Mouse (Mus musculus): ENCODE data around the gene Eya3. TPM values are rescaled to one million over a fixed set of nuclear protein-coding genes. Genes with fewer than 3 reads are reported as not detected.
A peak's percentile ranks its signal among the peaks of the same experiment; 100 is the strongest.
"Not testable (repeated sequence)": the region's sequence is repeated elsewhere in the genome, so short reads cannot be mapped to it uniquely, and the experiment has no call there.

Gene Eya3
- polyA plus RNA-seq, 1 experiment from 2014 or later, result 17.0 TPM

DNA sequence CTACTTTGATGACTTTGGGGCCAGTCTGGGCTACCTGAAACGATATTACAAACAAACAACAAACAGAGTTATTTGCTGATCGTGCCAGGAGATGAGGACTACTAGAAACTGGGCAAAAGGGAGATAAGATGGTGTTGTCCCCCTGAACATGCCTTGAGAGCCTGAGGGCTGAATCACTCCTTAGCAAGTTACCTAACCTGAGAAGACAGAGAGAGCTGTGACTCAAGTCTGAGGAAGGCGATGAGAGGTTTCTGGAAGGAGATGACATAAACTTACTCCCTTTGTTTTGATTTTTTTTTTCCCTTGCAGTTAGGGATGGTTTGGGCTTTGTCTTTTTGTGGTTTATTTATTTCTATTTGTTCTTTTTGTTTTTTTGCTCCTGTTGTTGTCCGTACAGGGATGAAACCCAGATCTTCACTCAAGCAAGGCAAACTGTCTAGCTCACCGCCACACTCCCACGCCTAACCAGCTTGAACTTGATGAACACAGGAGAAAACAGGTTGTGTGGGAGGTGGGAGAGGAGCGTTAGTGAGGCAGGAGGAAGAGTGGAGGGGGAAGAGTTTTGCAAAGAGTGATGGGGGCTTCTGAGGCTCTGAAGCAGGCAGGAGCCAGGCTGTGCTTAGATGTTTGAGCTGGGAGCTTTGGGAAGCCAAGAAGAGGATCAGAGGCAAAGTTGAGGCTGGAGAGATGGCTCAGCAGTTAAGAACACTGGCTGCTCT lies 119.0 kb downstream of the Eya3 start:
- 0 out of 2 replicates have a peak, but pooled peaks cover 3% of the 10 kb centered on the region for H3K4me1 ChIP-seq (ENCODE audit: control insufficient read depth, insufficient read depth, low read length)
- peaks cover 5% of the 10 kb centered on the region; the same call in 1 of the 2 replicates for H3K27me3 ChIP-seq (replicated peaks; ENCODE audit: control insufficient read depth, insufficient read depth, low read length)
- H3K4me2 ChIP-seq (ENCODE audit: low read length), result no peak overlapping the region
- H3K36me3 ChIP-seq (ENCODE audit: control insufficient read depth, insufficient read depth, low read length), result no peaks in the 10 kb centered on the region
- no peak overlapping the region for H3K9ac ChIP-seq (ENCODE audit: low read length)
- no peak overlapping the region for H3K4me3 ChIP-seq (ENCODE audit: low read depth, low read length)
- ATAC-seq, result no peak
- DNase-seq (ENCODE audit: low spot score), result no peak
- H3K27ac ChIP-seq (ENCODE audit: low read depth, low read length), result no peak overlapping the region
- 88% methylated on average over 7 of the region's 7 CpGs for WGBS
- H3K9me3 ChIP-seq (replicated peaks; ENCODE audit: control insufficient read depth, low read length), result no peaks in the 10 kb centered on the region

DNA sequence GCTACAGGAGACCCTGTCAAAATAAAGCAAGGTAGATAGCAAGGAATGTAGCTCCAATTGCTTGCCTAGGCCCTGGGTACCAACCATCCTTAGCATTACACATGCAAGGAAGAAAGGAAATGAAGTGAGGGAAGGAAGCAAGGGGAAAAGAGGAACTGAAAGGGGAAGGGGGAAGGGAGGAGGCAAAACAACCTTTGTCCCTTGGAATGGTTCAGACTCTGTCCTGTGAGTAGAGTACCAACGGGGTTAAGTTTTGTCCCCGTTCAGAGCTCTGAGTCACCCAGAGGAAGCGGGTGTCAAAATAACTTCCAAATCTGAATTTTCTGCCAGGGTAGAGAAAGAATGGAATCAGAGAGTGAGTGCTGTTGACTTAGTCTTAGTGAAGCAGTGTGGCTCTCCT lies 121.5 kb downstream of the Eya3 start:
- Histone ChIP-seq H3K27ac (ENCODE audit: low read depth, low read length) (no peak overlapping the region), H3K9ac (ENCODE audit: low read length) (no peak overlapping the region), H3K9me3 (replicated peaks; ENCODE audit: control insufficient read depth, low read length) (no peaks in the 10 kb centered on the region), H3K4me3 (ENCODE audit: low read depth, low read length) (no peak overlapping the region), H3K27me3 (replicated peaks; ENCODE audit: control insufficient read depth, insufficient read depth, low read length) (peaks cover 5% of the 10 kb centered on the region; the same call in 1 of the 2 replicates), H3K36me3 (ENCODE audit: control insufficient read depth, insufficient read depth, low read length) (no peaks in the 10 kb centered on the region), H3K4me1 (ENCODE audit: control insufficient read depth, insufficient read depth, low read length) (0 out of 2 replicates have a peak, but pooled peaks cover 3% of the 10 kb centered on the region), H3K4me2 (ENCODE audit: low read length) (no peak overlapping the region)
- 79% methylated on average over 3 of the region's 3 CpGs for WGBS
- DNase-seq (ENCODE audit: low spot score) (no peak), ATAC-seq (no peak)

DNA sequence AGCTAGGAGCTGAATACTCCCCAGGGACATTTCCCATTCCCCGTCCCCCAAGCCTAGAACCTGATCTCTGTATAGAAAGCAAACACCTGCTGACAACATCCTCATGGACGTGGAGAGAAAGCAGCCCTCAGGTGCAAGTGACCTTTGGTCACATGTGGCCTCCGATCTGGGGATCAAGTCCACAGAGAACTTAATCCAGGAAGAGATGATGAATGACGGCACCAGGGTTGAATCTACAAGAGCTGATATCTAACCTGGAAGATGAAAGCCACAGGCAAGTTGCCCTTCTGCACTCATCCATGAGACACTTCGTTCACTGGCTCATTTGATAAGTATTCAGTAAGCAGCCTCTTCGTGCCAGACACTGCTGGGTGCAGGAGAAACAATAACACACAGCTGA lies 123.8 kb downstream of the Eya3 start:
- Histone ChIP-seq H3K4me2 (ENCODE audit: low read length) (no peak overlapping the region), H3K4me3 (ENCODE audit: low read depth, low read length) (no peak overlapping the region), H3K27ac (ENCODE audit: low read depth, low read length) (no peak overlapping the region), H3K9ac (ENCODE audit: low read length) (no peak overlapping the region), H3K9me3 (replicated peaks; ENCODE audit: control insufficient read depth, low read length) (no peaks in the 10 kb centered on the region), H3K27me3 (replicated peaks; ENCODE audit: control insufficient read depth, insufficient read depth, low read length) (no peaks in the 10 kb centered on the region), H3K36me3 (ENCODE audit: control insufficient read depth, insufficient read depth, low read length) (no peaks in the 10 kb centered on the region), H3K4me1 (ENCODE audit: control insufficient read depth, insufficient read depth, low read length) (no peaks in the 10 kb centered on the region)
- ATAC-seq (no peak), DNase-seq (ENCODE audit: low spot score) (no peak)
- WGBS, result 79% methylated on average over 6 of the region's 6 CpGs

DNA sequence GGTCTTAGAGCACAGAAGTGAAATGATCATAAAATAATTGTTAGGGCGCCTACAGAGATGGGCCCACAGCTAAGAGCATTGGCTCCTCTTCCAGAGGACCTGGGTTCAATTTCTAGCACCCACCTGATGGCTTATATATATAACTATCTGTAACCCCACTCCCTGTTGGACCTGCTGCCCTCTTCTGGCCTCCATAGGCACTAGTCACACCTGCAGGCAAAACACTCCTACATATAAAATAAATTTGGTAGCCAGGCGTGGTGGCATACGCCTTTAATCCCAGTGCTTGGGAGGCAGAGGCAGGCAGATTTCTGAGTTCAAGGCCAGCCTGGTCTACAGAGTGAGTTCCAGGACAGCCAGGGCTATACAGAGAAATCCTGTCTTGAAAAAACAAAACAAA lies 124.3 kb downstream of the Eya3 start:
- not testable (repeated sequence) for H3K4me3 ChIP-seq (ENCODE audit: low read depth, low read length); H3K27ac ChIP-seq (ENCODE audit: low read depth, low read length); ATAC-seq; H3K9me3 ChIP-seq (replicated peaks; ENCODE audit: control insufficient read depth, low read length); H3K4me1 ChIP-seq (ENCODE audit: control insufficient read depth, insufficient read depth, low read length); H3K27me3 ChIP-seq (replicated peaks; ENCODE audit: control insufficient read depth, insufficient read depth, low read length); H3K9ac ChIP-seq (ENCODE audit: low read length); DNase-seq (ENCODE audit: low spot score); H3K36me3 ChIP-seq (ENCODE audit: control insufficient read depth, insufficient read depth, low read length); H3K4me2 ChIP-seq (ENCODE audit: low read length)
- WGBS, result 83% methylated on average over 3 of the region's 3 CpGs

DNA sequence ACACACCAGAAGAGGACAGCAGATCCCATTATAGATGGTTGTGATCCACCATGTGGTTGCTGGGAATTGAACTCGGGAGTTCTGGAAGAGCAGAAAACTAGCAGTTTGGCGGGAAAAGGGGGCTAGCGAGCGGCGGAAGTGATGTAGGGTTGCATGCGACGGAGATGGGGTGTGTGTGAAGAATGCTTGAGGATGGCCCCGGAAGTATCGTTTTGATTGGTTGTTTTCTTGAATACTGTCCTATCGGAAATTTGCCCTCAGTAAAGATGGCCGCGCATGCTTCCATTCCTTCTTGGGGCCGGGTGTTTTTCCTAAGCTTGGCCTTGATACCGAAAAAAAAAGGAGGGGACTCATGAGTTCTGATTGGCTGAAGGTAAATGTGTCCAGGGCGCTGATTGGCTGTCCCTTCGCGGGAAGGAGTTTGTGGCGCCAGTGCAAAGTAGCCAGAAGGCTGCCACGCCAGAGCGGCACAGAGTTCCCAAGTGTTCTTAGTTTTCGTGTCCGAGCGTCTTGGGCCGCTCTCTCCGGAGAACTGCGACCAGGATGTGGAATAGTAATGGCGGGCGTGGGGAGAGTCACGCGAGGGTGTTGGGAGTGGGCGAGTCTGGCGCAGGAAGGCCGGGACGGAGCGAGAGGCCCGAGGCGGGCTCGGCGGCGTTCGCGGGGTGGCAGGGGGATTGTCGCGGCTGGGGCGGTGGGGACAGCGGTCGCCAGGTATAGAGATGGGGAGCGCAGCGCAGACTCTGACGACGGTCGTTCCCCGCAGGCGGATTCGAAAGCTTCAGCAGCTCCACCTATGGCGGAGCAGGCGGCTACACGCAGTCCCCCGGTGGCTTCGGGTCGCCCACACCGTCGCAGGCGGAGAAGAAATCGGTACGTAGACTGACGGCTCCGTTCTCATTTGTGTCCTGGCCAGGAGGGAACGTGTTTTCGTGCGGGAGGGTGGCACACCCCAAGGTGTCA lies 129.4 kb downstream of the Eya3 start, which contains the start of gene Rpa2:
Gene Rpa2, plus strand, starts transcription at position 419 of the 963 bp plus-strand sequence.
- H3K9ac ChIP-seq (ENCODE audit: low read length), result peak within 1 kb of the TSS; percentile 73
- H3K27me3 ChIP-seq (replicated peaks; ENCODE audit: control insufficient read depth, insufficient read depth, low read length), result no peaks in the 10 kb centered on the region
- ATAC-seq, result peak; percentile 98
- H3K36me3 ChIP-seq (ENCODE audit: control insufficient read depth, insufficient read depth, low read length), result peaks cover 23% of the 10 kb centered on the region
- H3K27ac ChIP-seq (ENCODE audit: low read depth, low read length), result no peak within 1 kb of the TSS
- WGBS, result under 1% methylated on average over 71 of the region's 71 CpGs
- no peaks in the 10 kb centered on the region for H3K9me3 ChIP-seq (replicated peaks; ENCODE audit: control insufficient read depth, low read length)
- peak within 1 kb of the TSS; percentile 70 for H3K4me3 ChIP-seq (ENCODE audit: low read depth, low read length)
- DNase-seq (ENCODE audit: low spot score), result peak; percentile 100
- 0 out of 2 replicates have a peak, but pooled peaks cover 4% of the 10 kb centered on the region for H3K4me1 ChIP-seq (ENCODE audit: control insufficient read depth, insufficient read depth, low read length)
- H3K4me2 ChIP-seq (ENCODE audit: low read length), result peak within 1 kb of the TSS; percentile 66

DNA sequence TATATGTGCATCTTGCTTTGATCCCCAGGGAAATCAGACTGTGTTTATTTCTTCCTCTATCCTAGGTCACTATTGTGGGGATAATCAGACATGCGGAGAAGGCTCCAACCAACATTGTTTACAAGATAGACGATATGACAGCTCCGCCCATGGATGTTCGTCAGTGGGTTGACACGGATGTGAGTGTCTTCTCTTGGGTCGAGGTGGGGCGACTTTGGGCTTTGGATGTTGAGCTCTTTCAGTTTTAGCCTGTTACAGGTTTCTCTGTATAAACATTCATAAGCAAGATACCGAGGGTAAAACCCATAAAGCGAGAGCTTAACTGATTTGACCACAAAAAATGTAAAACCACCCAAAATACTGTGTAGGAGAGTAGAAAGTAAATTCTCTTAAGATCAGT lies 133.0 kb downstream of the Eya3 start:
- 95% methylated on average over 9 of the region's 9 CpGs for WGBS
- ATAC-seq (no peak), DNase-seq (ENCODE audit: low spot score) (no peak)
- no peak overlapping the region for H3K9ac ChIP-seq (ENCODE audit: low read length)
- H3K27ac ChIP-seq (ENCODE audit: low read depth, low read length), result no peak overlapping the region
- H3K9me3 ChIP-seq (replicated peaks; ENCODE audit: control insufficient read depth, low read length), result no peaks in the 10 kb centered on the region
- H3K4me2 ChIP-seq (ENCODE audit: low read length), result no peak overlapping the region
- H3K27me3 ChIP-seq (replicated peaks; ENCODE audit: control insufficient read depth, insufficient read depth, low read length), result no peaks in the 10 kb centered on the region
- H3K36me3 ChIP-seq (ENCODE audit: control insufficient read depth, insufficient read depth, low read length), result peaks cover 56% of the 10 kb centered on the region
- H3K4me3 ChIP-seq (ENCODE audit: low read depth, low read length), result no peak overlapping the region
- 0 out of 2 replicates have a peak, but pooled peaks cover 4% of the 10 kb centered on the region for H3K4me1 ChIP-seq (ENCODE audit: control insufficient read depth, insufficient read depth, low read length)

Other genes starting within 250 kb of the Eya3 start
- 11.8 and 12.0 TPM in 2 replicates for gene Phactr4, start 216.5 kb upstream of the Eya3 start, polyA plus RNA-seq (2014; fragmentation: Nextera tagmentation; extraction: Ambion mirVana)
- gene Med18, start 175.1 kb upstream of the Eya3 start, polyA plus RNA-seq (2014; fragmentation: Nextera tagmentation; extraction: Ambion mirVana), result 6.2 and 6.3 TPM in 2 replicates
- gene Sesn2, start 128.5 kb upstream of the Eya3 start, polyA plus RNA-seq (2014; fragmentation: Nextera tagmentation; extraction: Ambion mirVana), result 2.9 and 4.5 TPM in 2 replicates
- 1,314 and 1,514 TPM in 2 replicates for gene Atpif1, start 105.3 kb upstream of the Eya3 start, polyA plus RNA-seq (2014; fragmentation: Nextera tagmentation; extraction: Ambion mirVana)
- gene Dnajc8, start 103.4 kb upstream of the Eya3 start, polyA plus RNA-seq (2014; fragmentation: Nextera tagmentation; extraction: Ambion mirVana), result 152 and 160 TPM in 2 replicates
- gene Ptafr, start 74.9 kb upstream of the Eya3 start, polyA plus RNA-seq (2014; fragmentation: Nextera tagmentation; extraction: Ambion mirVana), result 0.18 and 0.30 TPM in 2 replicates
- 3.2 and 6.0 TPM in 2 replicates for gene Xkr8, start 93.6 kb downstream of the Eya3 start, polyA plus RNA-seq (2014; fragmentation: Nextera tagmentation; extraction: Ambion mirVana)
- 1.3 and 1.5 TPM in 2 replicates for gene Smpdl3b, start 118.3 kb downstream of the Eya3 start, polyA plus RNA-seq (2014; fragmentation: Nextera tagmentation; extraction: Ambion mirVana)
- gene Rpa2, start 129.3 kb downstream of the Eya3 start, polyA plus RNA-seq (2014; fragmentation: Nextera tagmentation; extraction: Ambion mirVana), result 79.1 and 89.1 TPM in 2 replicates
- gene Themis2, start 157.4 kb downstream of the Eya3 start, polyA plus RNA-seq (2014; fragmentation: Nextera tagmentation; extraction: Ambion mirVana), result 0.42 and 0.45 TPM in 2 replicates
- gene Ppp1r8, start 204.2 kb downstream of the Eya3 start, polyA plus RNA-seq (2014; fragmentation: Nextera tagmentation; extraction: Ambion mirVana), result 101 and 120 TPM in 2 replicates
- 176 and 191 TPM in 2 replicates for gene Stx12, start 245.5 kb downstream of the Eya3 start, polyA plus RNA-seq (2014; fragmentation: Nextera tagmentation; extraction: Ambion mirVana)

Measured in forebrain, embryonic 14.5 days (tissue).